8 mouse cellular contexts compared by ENCODE assay signal in genomic region chr8:70790846-70791245, GRCm38 (mm10). TPM values are rescaled to one million over a fixed set of nuclear protein-coding genes. Genes with fewer than 3 reads are reported as not detected.
DNase-seq lines count a peak whose midpoint lies in the region; ATAC-seq and TF ChIP-seq lines count a peak whose summit lies in the region.

No protein-coding gene starts in this region.

- H3K36me3 ChIP-seq in midbrain, embryonic 10.5 days = peaks cover 34% of the 10 kb centered on the region
- no peaks in the 10 kb centered on the region; the same call in 1 of the 2 replicates for H3K36me3 ChIP-seq in midbrain, embryonic 11.5 days (ENCODE audit: control insufficient read depth, insufficient read depth, low read length)
- H3K36me3 ChIP-seq in limb, embryonic 10.5 days = peaks cover 42% of the 10 kb centered on the region
- H3K36me3 ChIP-seq in stomach, embryonic 14.5 days (ENCODE audit: control insufficient read depth, insufficient read depth, low read length) = peaks cover 23% of the 10 kb centered on the region

- no peak overlapping the region for H3K4me2 ChIP-seq in midbrain, embryonic 11.5 days
- peak overlapping the region; percentile 82 for H3K4me2 ChIP-seq in stomach, embryonic 14.5 days (replicated peaks; ENCODE audit: low read depth, low read length)

- intact Hi-C loops in left cerebral cortex, postnatal 4 days (cut with DNase I) = no loop called here

- no peaks in the 10 kb centered on the region for H3K9me3 ChIP-seq in midbrain, embryonic 10.5 days (replicated peaks)
- no peaks in the 10 kb centered on the region for H3K9me3 ChIP-seq in midbrain, embryonic 11.5 days (ENCODE audit: control insufficient read depth, low read length)
- no peaks in the 10 kb centered on the region for H3K9me3 ChIP-seq in limb, embryonic 10.5 days (replicated peaks)
- no peaks in the 10 kb centered on the region for H3K9me3 ChIP-seq in stomach, embryonic 14.5 days (ENCODE audit: control insufficient read depth, low read depth, low read length)

- H3K9ac ChIP-seq in midbrain, embryonic 11.5 days (ENCODE audit: low read length) = no peak overlapping the region
- H3K9ac ChIP-seq in stomach, embryonic 14.5 days (replicated peaks; ENCODE audit: low read depth, low read length) = peak overlapping the region; percentile 28; the same call in 1 of the 2 replicates

- peaks cover 23% of the 10 kb centered on the region for H3K4me1 ChIP-seq in cerebellum, adult 2 months (ENCODE audit: control insufficient read depth, insufficient read depth, low read length)
- H3K4me1 ChIP-seq in midbrain, embryonic 10.5 days = peaks cover 54% of the 10 kb centered on the region
- peaks cover 23% of the 10 kb centered on the region for H3K4me1 ChIP-seq in midbrain, embryonic 11.5 days (ENCODE audit: control insufficient read depth, insufficient read depth, low read length)
- H3K4me1 ChIP-seq in limb, embryonic 10.5 days = peaks cover 70% of the 10 kb centered on the region
- H3K4me1 ChIP-seq in stomach, embryonic 14.5 days (ENCODE audit: control insufficient read depth, insufficient read depth, low read length) = peaks cover 24% of the 10 kb centered on the region

- peak; percentile 48 to 52 for DNase-seq in cerebellum, postnatal 10 days
- DNase-seq in cerebellum, adult 2 months = no peak
- no peak for DNase-seq in midbrain, embryonic 10.5 days (ENCODE audit: low spot score)
- DNase-seq in midbrain, embryonic 11.5 days (ENCODE audit: low spot score, missing footprints) = no peak
- DNase-seq in limb, embryonic 10.5 days (ENCODE audit: low spot score) = no peak
- DNase-seq in urinary bladder, postnatal 25 days (ENCODE audit: low spot score) = no peak
- no peak for DNase-seq in left cerebral cortex, postnatal 4 days

- H3K4me3 ChIP-seq in cerebellum, adult 2 months (replicated peaks; ENCODE audit: insufficient read depth, low read depth, low read length) = no peak overlapping the region
- peak overlapping the region; percentile 62 for H3K4me3 ChIP-seq in midbrain, embryonic 10.5 days
- H3K4me3 ChIP-seq in midbrain, embryonic 11.5 days (ENCODE audit: low read depth, low read length) = no peak overlapping the region
- peak overlapping the region; percentile 75 for H3K4me3 ChIP-seq in limb, embryonic 10.5 days
- peak overlapping the region; percentile 75; the same call in 1 of the 2 replicates for H3K4me3 ChIP-seq in stomach, embryonic 14.5 days (ENCODE audit: low read depth, low read length)

- no peak overlapping the region for H3K27ac ChIP-seq in cerebellum, adult 2 months (ENCODE audit: insufficient read depth, low read length)
- H3K27ac ChIP-seq in midbrain, embryonic 10.5 days (replicated peaks) = peak overlapping the region; percentile 86; the same call in 1 of the 2 replicates
- H3K27ac ChIP-seq in midbrain, embryonic 11.5 days (ENCODE audit: low read depth, low read length) = no peak overlapping the region
- H3K27ac ChIP-seq in limb, embryonic 10.5 days = peak overlapping the region; percentile 42; the same call in 1 of the 2 replicates
- H3K27ac ChIP-seq in stomach, embryonic 14.5 days (ENCODE audit: low read length) = peak overlapping the region; percentile 27; the same call in 1 of the 2 replicates

- no peak for ATAC-seq in midbrain, embryonic 11.5 days (ENCODE audit: low FRiP score)
- ATAC-seq in stomach, embryonic 14.5 days (ENCODE audit: insufficient number of reproducible peaks, insufficient read depth, low FRiP score, low read depth) = no peak

- 57% methylated on average over 8 of the region's 8 CpGs for WGBS in cerebellum, adult 2 months
- WGBS in midbrain, embryonic 10.5 days = 69% methylated on average over 8 of the region's 8 CpGs
- WGBS in midbrain, embryonic 11.5 days = 71% methylated on average over 8 of the region's 8 CpGs
- 65% methylated on average over 8 of the region's 8 CpGs for WGBS in limb, embryonic 10.5 days
- WGBS in stomach, embryonic 14.5 days = 50% methylated on average over 8 of the region's 8 CpGs

- no peak for TF ChIP-seq CTCF in cerebellum, adult 2 months (IDR thresholded peaks at IDR 0.05; ENCODE audit: borderline replicate concordance, insufficient read depth, low read depth, low read length)

- no peaks in the 10 kb centered on the region for H3K27me3 ChIP-seq in cerebellum, adult 2 months (ENCODE audit: control insufficient read depth, insufficient read depth, low read length)
- H3K27me3 ChIP-seq in midbrain, embryonic 10.5 days (ENCODE audit: low read depth, poor library complexity, severe bottlenecking) = peaks cover 84% of the 10 kb centered on the region
- no peaks in the 10 kb centered on the region for H3K27me3 ChIP-seq in midbrain, embryonic 11.5 days (ENCODE audit: control insufficient read depth, insufficient read depth, low read length)
- peaks cover 41% of the 10 kb centered on the region for H3K27me3 ChIP-seq in limb, embryonic 10.5 days (ENCODE audit: low read depth, poor library complexity, severe bottlenecking)
- no peaks in the 10 kb centered on the region for H3K27me3 ChIP-seq in stomach, embryonic 14.5 days (ENCODE audit: control insufficient read depth, insufficient read depth, low read length)

- no peak for TF ChIP-seq POLR2A in cerebellum, adult 2 months (IDR thresholded peaks at IDR 0.05; ENCODE audit: borderline replicate concordance, insufficient read depth, low read length)

RNA-seq across cellular contexts. Expression of gene Mast3, which starts 14.0 kb away (rescaled TPM):
- polyA plus RNA-seq in cerebellum, adult 2 months (2012; rRNA removed) = 69.5 and 70.4 TPM in 2 replicates
- polyA plus RNA-seq in midbrain, embryonic 10.5 days (2016; fragmentation: Nextera tagmentation; extraction: Ambion mirVana) = 9.8 and 12.1 TPM in 2 replicates
- 9.1 and 10.1 TPM in 2 replicates for polyA plus RNA-seq in midbrain, embryonic 11.5 days (2014; fragmentation: Nextera tagmentation; extraction: Ambion mirVana)
- 12.7 and 17.1 TPM in 2 replicates for polyA plus RNA-seq in limb, embryonic 10.5 days (2016; fragmentation: Nextera tagmentation; extraction: Ambion mirVana)
- polyA plus RNA-seq in stomach, embryonic 14.5 days (2014; fragmentation: Nextera tagmentation; extraction: Ambion mirVana) = 10.7 and 13.2 TPM in 2 replicates
- total RNA-seq in left cerebral cortex, postnatal 4 days (2021) = 10 to 100 TPM; 78.2 to 86.3 TPM

RNA-seq across cellular contexts. Expression of gene Pik3r2, which starts 14.3 kb away (rescaled TPM):
- polyA plus RNA-seq in cerebellum, adult 2 months (2012; rRNA removed) = 150 and 158 TPM in 2 replicates
- 66.2 and 66.6 TPM in 2 replicates for polyA plus RNA-seq in midbrain, embryonic 10.5 days (2016; fragmentation: Nextera tagmentation; extraction: Ambion mirVana)
- 25.4 and 30.2 TPM in 2 replicates for polyA plus RNA-seq in midbrain, embryonic 11.5 days (2014; fragmentation: Nextera tagmentation; extraction: Ambion mirVana)
- polyA plus RNA-seq in limb, embryonic 10.5 days (2016; fragmentation: Nextera tagmentation; extraction: Ambion mirVana) = 92.7 and 100 TPM in 2 replicates
- polyA plus RNA-seq in stomach, embryonic 14.5 days (2014; fragmentation: Nextera tagmentation; extraction: Ambion mirVana) = 44.5 and 45.1 TPM in 2 replicates
- 100 to 1,000 TPM; 187 to 198 TPM for total RNA-seq in left cerebral cortex, postnatal 4 days (2021)

RNA-seq across cellular contexts. Expression of gene Il12rb1, which starts 17.4 kb away (rescaled TPM):
- polyA plus RNA-seq in cerebellum, adult 2 months (2012; rRNA removed) = 1.8 and 1.9 TPM in 2 replicates
- 0.05 and 0.11 TPM in 2 replicates for polyA plus RNA-seq in midbrain, embryonic 10.5 days (2016; fragmentation: Nextera tagmentation; extraction: Ambion mirVana)
- polyA plus RNA-seq in midbrain, embryonic 11.5 days (2014; fragmentation: Nextera tagmentation; extraction: Ambion mirVana) = 0.38 TPM in 1 of 2 replicates, not detected in the other
- not detected in 2 replicates for polyA plus RNA-seq in limb, embryonic 10.5 days (2016; fragmentation: Nextera tagmentation; extraction: Ambion mirVana)
- polyA plus RNA-seq in stomach, embryonic 14.5 days (2014; fragmentation: Nextera tagmentation; extraction: Ambion mirVana) = 0.59 TPM in 1 of 2 replicates, not detected in the other
- under 1 TPM; 0.20 to 0.22 TPM for total RNA-seq in left cerebral cortex, postnatal 4 days (2021)

RNA-seq across cellular contexts. Expression of gene Mpv17l2, which starts 30.1 kb away (rescaled TPM):
- polyA plus RNA-seq in cerebellum, adult 2 months (2012; rRNA removed) = 81.1 and 83.4 TPM in 2 replicates
- 31.7 and 34.6 TPM in 2 replicates for polyA plus RNA-seq in midbrain, embryonic 10.5 days (2016; fragmentation: Nextera tagmentation; extraction: Ambion mirVana)
- polyA plus RNA-seq in midbrain, embryonic 11.5 days (2014; fragmentation: Nextera tagmentation; extraction: Ambion mirVana) = 28.3 and 29.6 TPM in 2 replicates
- polyA plus RNA-seq in limb, embryonic 10.5 days (2016; fragmentation: Nextera tagmentation; extraction: Ambion mirVana) = 25.2 and 29.9 TPM in 2 replicates
- polyA plus RNA-seq in stomach, embryonic 14.5 days (2014; fragmentation: Nextera tagmentation; extraction: Ambion mirVana) = 42.8 and 43.1 TPM in 2 replicates
- 10 to 100 TPM; 31.7 to 32.6 TPM for total RNA-seq in left cerebral cortex, postnatal 4 days (2021)

RNA-seq across cellular contexts. Expression of gene Rab3a, which starts 36.4 kb away (rescaled TPM):
- polyA plus RNA-seq in cerebellum, adult 2 months (2012; rRNA removed) = 1,156 and 1,176 TPM in 2 replicates
- polyA plus RNA-seq in midbrain, embryonic 10.5 days (2016; fragmentation: Nextera tagmentation; extraction: Ambion mirVana) = 17.2 and 40.7 TPM in 2 replicates
- 56.6 and 66.1 TPM in 2 replicates for polyA plus RNA-seq in midbrain, embryonic 11.5 days (2014; fragmentation: Nextera tagmentation; extraction: Ambion mirVana)
- 7.1 and 10.8 TPM in 2 replicates for polyA plus RNA-seq in limb, embryonic 10.5 days (2016; fragmentation: Nextera tagmentation; extraction: Ambion mirVana)
- polyA plus RNA-seq in stomach, embryonic 14.5 days (2014; fragmentation: Nextera tagmentation; extraction: Ambion mirVana) = 27.0 and 28.7 TPM in 2 replicates
- 100 to 1,000 TPM; 414 to 476 TPM for total RNA-seq in left cerebral cortex, postnatal 4 days (2021)

Comparison
In these comparisons a context has a peak if more than half of its experiments do, and no peak if none do; other contexts are left out.
1. DNase-seq: peak in cerebellum, postnatal 10 days (2 of 2); none in cerebellum, adult 2 months (0 of 2), midbrain, embryonic 10.5 days (single experiment), midbrain, embryonic 11.5 days (single experiment), limb, embryonic 10.5 days (single experiment), urinary bladder, postnatal 25 days (single experiment) and left cerebral cortex, postnatal 4 days (single experiment).
2. H3K27ac ChIP-seq: peak in midbrain, embryonic 10.5 days (single experiment), limb, embryonic 10.5 days (single experiment) and stomach, embryonic 14.5 days (single experiment); none in cerebellum, adult 2 months (single experiment) and midbrain, embryonic 11.5 days (single experiment).
3. H3K4me3 ChIP-seq: peak in midbrain, embryonic 10.5 days (single experiment), limb, embryonic 10.5 days (single experiment) and stomach, embryonic 14.5 days (single experiment); none in cerebellum, adult 2 months (single experiment) and midbrain, embryonic 11.5 days (single experiment).